Mouse (Mus musculus) forebrain, embryonic 12.5 days (tissue): ENCODE results near the gene Adam19. TPM values are rescaled to one million over a fixed set of nuclear protein-coding genes. Genes with fewer than 3 reads are reported as not detected.
"Not testable (repeated sequence)": the region's sequence is repeated elsewhere in the genome, so short reads cannot be mapped to it uniquely, and the experiment has no call there.

ENCODE experiments used
- ATAC-seq: fragments of 200-750 bp; cut with Nextera tagmentation; 2 replicates; pipeline ENCODE4 v1.8.0; 2017; ENCODE audit warnings: moderate TSS enrichment; ENCODE audit not compliant: low FRiP score
- H3K27ac ChIP-seq: fragments of 300-500 bp; sonication (generic); 2 replicates; pipeline ENCODE4 v1.5.1; 2016; ENCODE audit warnings: mild to moderate bottlenecking
- H3K27me3 ChIP-seq: fragments of 300-500 bp; sonication (generic); 2 replicates; pipeline ENCODE4 v1.6.1; 2016; ENCODE audit warnings: mild to moderate bottlenecking
- H3K36me3 ChIP-seq: fragments of 300-500 bp; sonication (generic); replicated peaks from 2 replicates; pipeline ENCODE4 v1.6.1; 2016; ENCODE audit warnings: mild to moderate bottlenecking
- H3K4me1 ChIP-seq: fragments of 300-500 bp; sonication (generic); 2 replicates; pipeline ENCODE4 v1.6.1; 2016
- H3K4me2 ChIP-seq: fragments of 300-500 bp; sonication (generic); 2 replicates; pipeline ENCODE4 v1.6.1; 2016; ENCODE audit warnings: mild to moderate bottlenecking, moderate library complexity
- H3K4me3 ChIP-seq: fragments of 300-500 bp; sonication (generic); replicated peaks from 2 replicates; pipeline ENCODE4 v1.5.1; 2016; ENCODE audit warnings: mild to moderate bottlenecking
- H3K9ac ChIP-seq: fragments of 300-500 bp; sonication (generic); 2 replicates; pipeline ENCODE4 v1.6.1; 2016; ENCODE audit warnings: mild to moderate bottlenecking
- H3K9me3 ChIP-seq: fragments of 300-500 bp; sonication (generic); 2 replicates; pipeline ENCODE4 v1.6.1; 2016
- WGBS: fragments of 180-500 bp; shearing (Covaris S2); methylation state at CpG from one replicate; pipeline ENCODE4 v1.1.7; 2016; 5-methylcytosine and 5-hydroxymethylcytosine counted together
- microRNA-seq: library from miRNA; unstranded; fragments of <30 nt; microRNA quantifications from one replicate; pipeline ENCODE4, GENCODE M21; 2017
- polyA plus RNA-seq: library from polyadenylated mRNA; unstranded; fragments of >200 nt; fragmentation: Nextera tagmentation; extraction: Ambion mirVana; gene quantifications from 2 replicates; pipeline ENCODE4 v1.2.1, GENCODE M21; 2016

Gene Adam19
- polyA plus RNA-seq, 1 experiment from 2014 or later = 9.7 TPM

- not testable (repeated sequence) for H3K27ac ChIP-seq, H3K27me3 ChIP-seq, H3K9me3 ChIP-seq, H3K9ac ChIP-seq, H3K4me3 ChIP-seq, H3K4me2 ChIP-seq, ATAC-seq, H3K36me3 ChIP-seq, H3K4me1 ChIP-seq
- 88% methylated on average over 1 of the region's 1 CpGs for WGBS
Measured at GRCm38 (mm10) chr11:46182031-46182430, 126.2 kb downstream of the Adam19 start.

GRCm38 (mm10) chr11:46184946-46185345, 129.2 kb downstream of the Adam19 start:
- no peak for ATAC-seq

GRCm38 (mm10) chr11:46185486-46185885, 129.7 kb downstream of the Adam19 start:
- no peaks in the 10 kb centered on the region for H3K36me3 ChIP-seq
- WGBS = 56% methylated on average over 4 of the region's 4 CpGs
- ATAC-seq = no peak
- no peak overlapping the region for H3K4me2 ChIP-seq
- peaks cover 5% of the 10 kb centered on the region; the same call in 1 of the 2 replicates for H3K4me1 ChIP-seq
- H3K27me3 ChIP-seq = no peaks in the 10 kb centered on the region
- no peaks in the 10 kb centered on the region for H3K9me3 ChIP-seq
- H3K4me3 ChIP-seq = no peak overlapping the region
- no peak overlapping the region for H3K9ac ChIP-seq
- H3K27ac ChIP-seq = no peak overlapping the region

More at GRCm38 (mm10) chr11:46184946-46185345, 129.2 kb downstream of the Adam19 start:
- 83% methylated on average over 3 of the region's 3 CpGs for WGBS
- Histone ChIP-seq H3K36me3 (no peaks in the 10 kb centered on the region), H3K9ac (no peak overlapping the region), H3K4me2 (no peak overlapping the region), H3K27me3 (no peaks in the 10 kb centered on the region), H3K4me1 (peaks cover 5% of the 10 kb centered on the region; the same call in 1 of the 2 replicates), H3K4me3 (no peak overlapping the region), H3K27ac (no peak overlapping the region), H3K9me3 (no peaks in the 10 kb centered on the region)

- no peaks in the 10 kb centered on the region for H3K9me3 ChIP-seq
- peaks cover 5% of the 10 kb centered on the region; the same call in 1 of the 2 replicates for H3K4me1 ChIP-seq
- no peak overlapping the region for H3K27ac ChIP-seq
- no peak overlapping the region for H3K4me3 ChIP-seq
- no peak overlapping the region for H3K9ac ChIP-seq
- H3K4me2 ChIP-seq = no peak overlapping the region
- 0 out of 2 replicates have a peak, but pooled peaks cover 3% of the 10 kb centered on the region for H3K36me3 ChIP-seq
- 68% methylated on average over 2 of the region's 2 CpGs for WGBS
- H3K27me3 ChIP-seq = no peaks in the 10 kb centered on the region
- ATAC-seq = no peak
Measured at GRCm38 (mm10) chr11:46188283-46188682, 132.5 kb downstream of the Adam19 start.

- WGBS = 82% methylated on average over 4 of the region's 4 CpGs
- H3K9ac ChIP-seq = no peak overlapping the region
- no peaks in the 10 kb centered on the region for H3K9me3 ChIP-seq
- no peak for ATAC-seq
- no peaks in the 10 kb centered on the region for H3K4me1 ChIP-seq
- no peak overlapping the region for H3K4me3 ChIP-seq
- no peak overlapping the region for H3K4me2 ChIP-seq
- no peaks in the 10 kb centered on the region for H3K27me3 ChIP-seq
- H3K27ac ChIP-seq = no peak overlapping the region
- H3K36me3 ChIP-seq = peaks cover 45% of the 10 kb centered on the region
Measured at GRCm38 (mm10) chr11:46194175-46194574, 138.4 kb downstream of the Adam19 start.

Small RNA genes lying within 50 kb of the gene (microRNA-seq; reads per million reads assigned to microRNA genes)
- gene Mir7239 (not detected), gene Mir8100 (not detected)

Other genes with a start within 250 kb of the Adam19 start
- gene Clint1, start 203.9 kb upstream of the Adam19 start, polyA plus RNA-seq = 76.0 and 77.9 TPM in 2 replicates
- 9.3 and 11.5 TPM in 2 replicates for gene Lsm11, start 111.1 kb upstream of the Adam19 start, polyA plus RNA-seq
- gene Thg1l, start 100.5 kb upstream of the Adam19 start, polyA plus RNA-seq = 13.7 and 14.2 TPM in 2 replicates
- gene Sox30, start 75.7 kb upstream of the Adam19 start, polyA plus RNA-seq = 0.19 and 0.22 TPM in 2 replicates
- gene Gm12166, start 3.7 kb upstream of the Adam19 start, polyA plus RNA-seq = 3.1 and 3.2 TPM in 2 replicates
- gene Nipal4, start 110.5 kb downstream of the Adam19 start, polyA plus RNA-seq = 0.59 and 0.84 TPM in 2 replicates
- gene Fndc9, start 179.5 kb downstream of the Adam19 start, polyA plus RNA-seq = 1.1 and 1.7 TPM in 2 replicates